Mouse (Mus musculus): ENCODE measurements around the gene Dydc1.

- TF ChIP-seq CTCF (IDR thresholded peaks at IDR 0.05; ENCODE audit: low read depth) (no peak), EP300 (IDR thresholded peaks at IDR 0.05; ENCODE audit: low read depth) (no peak)
These were observed 47.6 kb upstream of the Dydc1 start for GRCm38 (mm10) chr14:41025087-41025486.
